Mouse (Mus musculus) adrenal gland, postnatal 14 days (tissue): ENCODE data around the gene Tlr5. TPM values are rescaled to one million over a fixed set of nuclear protein-coding genes. Genes with fewer than 3 reads are reported as not detected.

Experiments used
- DNase-seq: peaks from one replicate; pipeline ENCODE4 v3.0.0; 2021; ENCODE audit warnings: mixed read lengths
- long read RNA-seq, 2 experiments: library from polyadenylated mRNA; stranded (forward); transcript quantifications; one replicate each; pipeline ENCODE4 v2.0.0; 2021
- total RNA-seq: library from RNA; stranded (reverse); gene quantifications from 2 replicates; pipeline ENCODE4 v1.2.3, GENCODE M21; 2021

Gene Tlr5
- 1.2 and 2.3 TPM in 2 replicates for total RNA-seq
- long read RNA-seq, experiment 1, result 0 reads
- long read RNA-seq, experiment 2, result 0 reads

DNA sequence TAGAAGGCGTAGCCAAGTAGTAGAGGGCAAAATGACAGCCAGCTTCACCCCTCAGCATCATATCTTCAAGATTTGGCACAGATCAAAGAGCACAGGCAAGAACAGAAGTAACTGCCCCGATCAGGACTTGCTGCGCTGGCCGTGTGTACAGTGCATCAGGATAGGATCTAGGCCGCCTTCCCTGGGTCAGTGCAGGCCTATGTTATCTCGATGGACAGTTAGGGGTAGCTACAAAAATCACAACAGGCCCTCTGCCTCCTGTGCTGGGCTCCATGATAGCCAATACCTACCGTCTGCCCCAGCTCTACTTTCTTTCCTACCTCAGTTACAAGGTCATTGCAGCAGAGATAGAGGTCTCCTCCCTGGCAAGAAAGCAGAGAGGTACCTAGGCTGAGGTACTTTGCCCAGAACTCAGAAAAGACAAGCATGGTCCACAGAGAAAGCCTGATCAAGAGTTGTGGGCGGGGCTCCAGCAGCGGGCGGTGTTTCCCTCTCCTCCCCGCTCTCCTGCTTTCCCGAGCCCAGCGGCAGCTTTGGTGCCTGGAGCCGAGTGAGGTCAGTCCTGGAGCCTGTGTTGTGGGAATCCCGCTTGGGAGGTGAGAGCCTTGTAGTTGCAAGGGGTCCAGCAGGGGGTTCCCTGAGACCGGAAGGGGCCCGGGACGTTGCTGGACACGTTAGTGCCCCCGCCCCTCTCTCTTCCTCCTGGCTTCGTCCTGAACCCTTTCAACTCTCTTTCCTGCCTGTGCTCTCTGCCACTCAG lies at the start of gene Tlr5:
Gene Tlr5, plus strand, starts transcription at position 502 of the 760 bp plus-strand sequence.
- DNase-seq, result peak; percentile 80

DNA sequence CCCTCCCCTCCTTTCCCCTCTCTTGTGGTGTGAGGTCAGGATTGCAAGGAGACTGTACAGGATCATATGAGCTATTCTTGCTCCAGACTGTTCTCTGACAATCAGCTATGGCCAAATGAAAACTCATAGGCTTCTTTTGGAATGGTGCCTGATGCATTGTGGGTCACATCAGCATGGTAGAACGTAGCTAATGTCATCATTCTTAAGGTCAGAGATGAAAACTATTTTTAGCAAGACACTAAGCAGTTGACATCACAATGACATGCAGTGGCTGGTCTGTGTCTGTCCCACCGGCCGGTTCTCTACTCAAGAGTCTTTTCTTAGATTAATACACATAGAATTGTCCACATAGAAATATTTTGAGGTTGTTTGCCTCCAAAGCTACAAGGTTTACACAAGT lies 48.9 kb upstream of the Tlr5 start:
- no peak for DNase-seq

DNA sequence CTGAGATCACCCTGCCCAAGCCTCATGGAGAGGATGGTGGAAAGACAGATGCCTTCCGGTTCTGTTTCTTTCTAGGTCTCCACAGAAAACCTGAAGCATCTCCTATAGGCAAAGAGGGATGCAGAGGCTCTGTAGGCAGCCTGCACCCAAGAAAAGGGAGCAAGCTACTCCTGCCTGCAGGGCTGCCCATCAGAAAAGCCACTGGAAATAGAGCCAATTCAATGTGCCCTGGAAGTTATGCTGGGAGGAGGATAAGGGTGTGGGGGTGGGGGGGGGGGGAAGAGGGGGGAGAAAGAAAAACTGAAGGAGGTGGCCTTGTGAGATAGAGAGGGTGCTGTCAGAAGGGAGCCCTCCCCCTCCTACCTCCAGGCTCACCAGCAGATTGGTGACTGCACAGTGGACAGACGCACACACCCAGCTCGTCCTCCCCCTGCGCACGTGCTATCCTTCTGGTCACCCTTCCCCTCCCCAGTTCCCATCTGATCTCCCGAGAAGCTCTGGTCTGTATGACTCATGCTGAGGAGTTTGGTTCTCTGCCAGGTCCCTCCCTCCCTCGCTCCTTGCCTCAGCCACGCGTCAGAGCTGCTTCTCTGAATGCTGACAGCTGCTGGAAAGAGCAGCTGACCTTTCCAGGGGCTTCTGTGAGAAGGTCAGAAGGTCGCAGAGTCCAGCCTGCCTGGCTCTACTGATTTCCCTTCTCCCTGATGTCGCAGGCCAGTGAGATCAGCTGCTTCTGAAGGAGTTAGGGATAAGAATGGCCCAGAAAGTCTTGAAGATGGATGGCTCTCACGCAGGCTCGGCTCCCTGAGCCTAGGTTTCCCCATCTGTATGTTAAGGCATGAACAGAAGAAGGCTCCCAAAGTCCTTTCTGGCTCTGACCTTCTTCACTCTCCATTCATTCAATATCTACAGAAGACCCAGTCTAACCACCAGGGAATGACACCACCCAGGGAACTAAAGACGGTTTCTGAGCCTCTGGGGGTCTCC lies 46.2 kb upstream of the Tlr5 start:
- peak; percentile 97 for DNase-seq

DNA sequence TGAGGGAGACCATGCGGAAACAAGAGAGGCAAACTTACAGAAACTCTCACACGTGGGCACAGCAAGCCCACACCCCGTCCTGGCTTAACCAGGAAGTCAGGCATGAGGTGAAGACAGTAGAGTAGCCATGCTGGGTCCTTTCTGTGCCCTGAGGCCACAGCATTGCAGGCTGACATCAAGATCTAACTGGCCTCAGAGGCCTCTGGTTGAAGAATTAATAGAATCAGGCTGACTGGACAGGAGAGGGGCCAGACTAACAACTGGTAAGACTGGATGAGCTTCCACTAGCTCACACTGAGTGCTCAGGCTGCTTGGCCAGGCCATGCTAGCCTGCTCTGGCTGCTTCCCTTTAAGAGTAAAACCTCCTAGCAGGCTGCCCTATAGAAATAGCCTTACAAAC lies 45.5 kb upstream of the Tlr5 start:
- no peak for DNase-seq

DNA sequence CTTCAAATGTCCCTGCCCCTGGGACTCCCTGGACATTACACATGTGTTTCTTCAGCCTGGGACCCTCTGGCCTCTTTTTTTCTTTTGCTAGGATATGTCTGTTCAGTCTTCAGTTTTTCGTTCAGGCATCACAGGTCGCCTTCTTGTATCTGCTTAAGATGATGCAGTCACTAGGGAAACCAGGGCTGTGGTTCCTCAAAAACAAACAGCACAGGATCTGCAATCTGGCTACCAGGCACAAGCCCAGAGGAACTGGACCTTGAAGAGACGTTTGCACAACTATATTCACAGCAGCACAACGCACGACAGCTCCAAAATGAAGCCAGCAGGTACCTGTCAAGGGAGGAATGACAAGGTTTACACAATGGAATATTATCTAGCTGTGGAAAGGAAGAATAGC lies 45.0 kb upstream of the Tlr5 start:
- no peak for DNase-seq

DNA sequence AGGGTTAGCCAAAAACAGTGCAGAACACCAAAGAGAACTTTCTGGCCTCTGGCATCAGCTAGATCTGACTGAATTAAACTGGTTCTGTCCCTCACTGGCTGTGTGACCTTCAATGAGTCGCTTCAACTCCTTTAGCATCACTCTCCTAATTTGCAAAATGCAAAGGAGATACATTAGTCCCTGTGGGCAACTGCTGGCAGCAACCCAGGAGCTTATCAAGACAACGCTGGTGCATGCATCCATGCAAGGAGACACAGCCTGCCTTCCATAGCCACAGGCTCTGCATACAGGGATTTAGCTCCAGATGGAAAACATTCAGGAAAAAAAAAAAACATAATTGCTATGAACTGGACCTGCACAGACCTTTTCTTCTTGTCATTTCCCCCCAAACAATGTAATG lies 42.0 kb upstream of the Tlr5 start:
- no peak for DNase-seq

DNA sequence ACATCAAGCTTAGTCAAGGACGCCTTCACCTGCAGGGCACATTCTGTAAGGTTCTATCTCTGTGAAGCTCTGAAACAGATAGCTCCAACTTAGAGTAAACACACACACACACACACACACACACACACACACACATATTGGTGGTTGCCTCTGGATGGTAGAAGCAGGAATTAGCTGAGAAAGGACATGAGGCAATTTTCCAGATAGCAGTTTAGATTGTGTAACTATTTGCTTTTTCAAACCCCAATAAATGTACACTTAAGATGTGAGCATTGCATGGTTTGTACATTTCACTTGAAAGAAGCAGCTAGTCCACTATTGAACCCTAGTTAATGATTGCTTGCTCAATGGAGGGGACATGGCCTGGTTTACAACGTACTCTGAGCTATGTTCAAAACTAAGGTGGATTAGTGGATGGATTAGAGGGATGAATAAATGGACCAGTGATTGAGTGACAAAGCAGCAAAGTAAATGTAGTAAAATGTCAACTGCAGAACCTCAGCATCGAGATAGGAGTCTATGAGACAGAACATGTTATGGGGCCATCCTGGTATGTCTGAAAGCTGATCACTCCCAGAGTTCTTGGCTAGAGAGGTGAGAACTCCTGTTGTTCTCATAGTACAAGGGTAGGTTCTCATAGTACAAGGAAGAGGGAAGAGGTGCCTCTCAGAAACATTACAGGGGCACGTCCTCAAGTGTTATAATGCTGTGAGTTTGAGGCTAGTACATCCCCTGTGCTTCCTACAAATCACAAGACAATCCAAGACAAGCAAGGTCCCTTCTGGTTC lies 40.3 kb upstream of the Tlr5 start:
- no peak for DNase-seq

DNA sequence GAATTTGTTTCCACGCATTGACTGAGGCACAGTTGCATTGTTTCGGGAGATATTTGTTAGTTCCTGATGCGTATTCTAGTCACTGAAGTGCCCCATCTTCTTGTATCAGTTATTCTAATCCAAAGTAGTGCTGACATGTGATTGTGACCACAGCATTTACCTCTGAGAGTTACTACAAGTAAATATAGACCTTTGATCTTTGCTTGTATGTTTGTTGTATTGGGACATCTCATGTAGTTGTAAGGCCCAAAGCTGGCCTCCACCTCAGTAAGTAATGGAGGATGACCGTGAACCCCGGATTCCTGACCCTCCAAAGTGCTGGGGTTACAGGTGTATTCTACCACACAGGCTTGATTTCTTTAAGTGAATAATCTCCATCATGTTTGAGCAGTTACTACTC lies 38.4 kb upstream of the Tlr5 start:
- DNase-seq, result no peak

DNA sequence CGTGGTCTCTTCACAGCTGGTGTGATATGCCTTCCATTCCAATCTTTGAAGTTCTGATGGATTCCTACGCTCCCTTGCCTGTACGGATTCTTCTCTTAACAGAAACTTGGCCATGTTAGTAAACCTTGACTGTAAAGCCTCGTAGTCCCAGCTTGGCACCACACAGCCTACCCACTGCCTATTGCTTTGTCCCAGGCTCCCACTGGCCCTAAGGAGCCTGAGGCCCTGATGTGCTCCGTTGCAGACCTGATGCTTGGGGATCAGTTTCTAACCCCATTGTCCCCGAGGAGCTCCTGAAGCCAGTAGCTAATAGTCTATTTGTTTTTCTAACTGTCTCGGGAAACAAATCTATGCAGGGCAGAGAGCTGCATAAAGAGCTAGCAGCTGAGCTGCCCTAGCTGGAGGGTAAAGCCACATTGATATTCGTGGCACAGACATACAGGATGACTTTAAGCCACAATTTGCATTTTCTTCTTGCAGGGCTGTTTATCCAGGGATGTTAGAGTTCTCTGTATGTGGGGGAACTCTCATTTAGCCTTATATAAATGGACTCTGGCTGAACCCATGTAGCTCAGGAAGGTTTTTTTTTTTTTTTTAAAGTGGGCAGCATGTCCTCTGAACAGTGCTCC lies 35.8 kb upstream of the Tlr5 start:
- DNase-seq, result no peak

DNA sequence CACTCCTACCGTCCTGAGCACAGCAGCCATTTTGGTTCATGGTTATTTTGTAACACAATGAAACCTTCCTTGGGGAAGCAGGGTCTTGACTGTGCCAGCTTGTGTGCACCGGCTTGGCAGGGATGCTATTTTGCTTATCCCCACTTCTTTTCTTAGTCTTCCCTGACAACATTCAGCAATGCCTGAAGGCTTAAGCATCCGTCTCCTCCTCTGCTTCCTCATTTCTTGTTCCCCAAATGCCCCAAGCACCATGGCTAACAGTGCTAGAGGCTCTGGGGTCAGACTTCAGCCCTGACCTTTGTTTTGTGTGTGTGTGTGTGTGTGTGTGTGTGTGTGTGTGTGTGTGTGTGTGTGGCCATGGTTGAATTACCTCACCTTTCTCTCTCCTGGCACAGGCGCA lies 31.8 kb upstream of the Tlr5 start:
- DNase-seq, result no peak

DNA sequence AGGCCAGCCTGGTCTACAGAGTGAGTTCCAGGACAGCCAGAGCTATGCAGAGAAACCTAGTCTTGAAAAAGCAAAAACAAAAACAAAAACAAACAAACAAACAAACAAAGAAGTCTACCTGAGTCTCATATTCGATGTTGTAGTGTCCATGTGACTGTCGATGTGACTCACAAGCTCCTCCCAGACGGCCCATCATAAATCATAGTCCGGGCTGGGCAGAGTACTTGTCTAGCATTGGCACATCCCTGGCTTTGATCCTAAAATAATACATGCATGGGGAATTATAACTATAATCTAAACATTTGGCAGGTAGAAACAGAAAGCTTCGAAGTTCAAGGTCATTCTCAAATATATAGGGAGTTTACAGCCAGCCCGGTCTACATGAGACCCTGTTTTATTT lies 28.1 kb upstream of the Tlr5 start:
- DNase-seq, result no peak

DNA sequence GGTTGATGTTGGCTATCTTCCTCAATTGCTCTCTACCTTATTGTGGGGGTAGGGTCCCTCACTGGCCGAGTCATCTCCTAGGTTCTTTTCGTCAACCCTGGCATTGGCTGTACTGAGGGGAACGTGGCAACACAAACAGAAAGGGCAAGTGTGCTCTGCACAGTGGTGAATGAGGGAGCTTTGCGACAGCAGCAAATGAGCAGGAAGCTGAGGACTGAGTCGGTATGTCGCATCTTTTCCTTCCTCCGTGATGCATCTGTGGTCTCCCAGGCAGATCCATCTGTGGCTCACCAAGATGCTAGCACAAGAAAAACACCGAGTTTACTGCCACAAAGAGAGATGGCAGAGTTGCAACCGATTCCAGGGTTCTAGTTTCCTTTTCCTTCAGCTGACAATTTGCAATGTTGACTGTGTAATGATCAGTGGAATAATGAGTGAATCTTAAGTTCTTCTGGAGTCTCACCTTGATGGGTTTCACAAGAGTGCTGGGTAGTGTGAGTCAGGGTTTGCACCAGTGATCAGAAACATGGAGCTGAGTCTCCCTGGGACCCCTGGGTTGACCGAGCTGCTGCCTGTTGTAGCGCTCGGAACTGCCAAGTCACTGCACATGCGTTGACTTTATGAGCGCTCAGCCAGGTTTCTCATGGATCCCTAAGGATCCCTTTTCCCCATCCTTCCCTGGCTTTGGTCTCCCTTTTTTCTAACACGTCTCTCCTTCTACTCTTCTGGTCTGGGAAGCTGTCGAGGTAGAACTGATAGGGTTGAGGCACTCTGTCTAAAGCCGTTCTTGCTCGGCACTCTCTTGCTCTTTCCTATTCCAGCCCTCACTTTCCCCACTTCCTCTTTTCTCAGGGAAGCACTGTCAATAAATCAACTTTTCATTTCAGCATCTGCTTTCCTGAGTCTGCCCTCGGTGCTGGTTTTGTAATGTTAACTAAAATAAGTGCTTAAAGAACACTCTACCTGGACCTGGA lies 26.4 kb upstream of the Tlr5 start:
- DNase-seq, result no peak

DNA sequence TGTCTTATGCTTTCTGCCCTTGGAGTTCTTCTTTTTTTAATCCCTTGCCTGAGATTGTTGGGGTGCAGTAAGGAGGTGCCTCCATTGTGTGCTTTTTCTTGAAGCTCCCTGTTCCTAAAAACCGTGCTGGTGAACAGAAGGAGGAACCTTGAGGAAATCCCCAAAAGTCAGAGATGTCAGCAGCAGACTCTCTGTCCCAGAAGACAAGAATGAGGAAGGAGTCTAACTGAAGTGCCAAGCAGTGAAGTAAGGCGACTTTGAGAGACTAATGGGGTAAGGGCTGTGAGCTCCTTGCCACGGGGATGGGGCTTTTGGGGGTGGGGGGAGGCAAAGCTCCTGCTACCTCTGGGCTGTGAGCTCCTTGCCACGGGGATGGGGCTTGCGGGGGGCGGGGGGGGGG lies 19.1 kb upstream of the Tlr5 start:
- no peak for DNase-seq

DNA sequence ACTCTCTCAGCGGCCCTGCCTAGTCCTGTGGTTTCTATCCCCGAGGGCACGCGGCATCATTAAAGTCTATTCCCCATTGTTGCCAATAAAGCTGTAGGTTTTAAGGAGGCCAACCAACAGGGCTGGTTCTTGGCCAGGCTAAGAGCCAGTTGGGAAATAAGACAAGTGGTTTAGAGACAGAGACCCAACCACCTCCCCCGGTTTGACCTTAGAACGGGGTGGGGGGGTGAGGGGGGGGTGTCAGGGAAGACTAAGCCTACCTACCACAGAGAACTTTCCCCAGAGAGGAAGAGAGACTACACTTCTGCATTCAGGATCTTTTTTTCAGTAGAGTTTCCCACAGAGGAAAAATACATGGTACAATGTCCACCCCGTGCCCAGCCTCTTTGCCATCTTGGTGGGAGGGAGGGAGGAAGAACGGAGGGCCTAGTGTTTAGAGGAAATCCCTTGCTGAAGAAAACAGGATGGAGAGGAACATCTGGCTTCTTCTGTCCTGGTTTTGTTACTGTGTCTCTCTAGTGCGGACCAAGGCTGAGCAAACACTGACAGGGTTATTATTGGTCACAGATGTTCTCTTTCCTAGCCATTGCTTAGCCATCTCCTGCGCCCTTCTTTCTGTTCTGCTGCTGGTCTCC lies 17.0 kb upstream of the Tlr5 start:
- no peak for DNase-seq

DNA sequence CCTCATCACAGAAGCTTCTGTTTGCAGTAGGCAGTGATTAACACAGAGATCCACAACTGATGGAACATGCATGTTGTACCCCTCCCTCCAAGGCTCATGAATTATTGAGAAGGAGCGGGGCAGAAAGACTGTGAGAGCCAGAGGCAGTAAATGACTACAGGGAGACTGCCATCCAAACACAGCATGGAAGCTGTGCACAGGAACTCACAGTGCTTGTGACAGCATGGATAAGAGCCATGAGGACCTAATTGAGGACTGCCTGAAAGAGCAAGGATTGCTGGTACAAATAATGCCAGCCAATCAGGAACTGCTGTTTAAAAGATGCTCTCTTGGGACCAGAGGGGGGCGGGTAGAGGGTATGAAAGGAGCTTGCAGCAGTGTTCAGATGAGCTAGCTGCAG lies 12.7 kb upstream of the Tlr5 start:
- no peak for DNase-seq

DNA sequence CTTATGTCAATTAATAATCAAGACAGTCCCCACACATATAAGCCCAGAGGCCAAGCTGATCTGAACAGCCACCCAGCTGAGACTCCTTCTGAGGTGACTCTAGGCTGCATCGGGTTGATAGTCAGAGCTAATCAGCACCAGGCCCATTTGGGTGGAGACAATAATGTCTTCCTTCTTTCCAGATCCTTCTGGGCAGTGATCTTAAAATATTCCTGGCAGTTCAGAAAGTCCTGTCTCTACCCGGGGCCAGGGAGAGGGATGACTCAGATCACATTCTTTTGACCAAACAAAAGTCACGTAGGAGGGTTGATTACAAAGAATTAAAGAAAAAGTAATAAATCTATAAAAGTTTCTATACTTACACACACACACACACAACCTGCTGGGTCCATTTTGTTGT lies 10.7 kb upstream of the Tlr5 start:
- no peak for DNase-seq

DNA sequence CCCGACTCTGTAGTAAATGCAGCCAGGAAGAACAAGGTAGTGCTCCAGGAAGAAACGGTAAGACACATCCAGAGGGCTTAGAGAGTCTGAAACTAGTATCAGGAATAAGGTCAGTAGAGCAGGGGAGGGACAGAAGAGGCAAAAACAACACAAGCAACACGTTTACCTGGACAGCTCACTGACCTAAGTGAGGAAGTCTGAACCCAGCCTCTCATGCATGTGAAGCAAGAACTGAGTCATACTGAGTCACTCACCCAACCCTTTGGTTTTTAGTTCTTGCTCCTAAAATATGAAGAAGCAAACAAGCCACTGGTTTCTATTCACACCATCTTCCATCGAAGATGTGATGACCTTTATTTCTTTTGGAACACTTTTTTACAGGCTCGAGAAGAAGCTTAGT lies 9.9 kb upstream of the Tlr5 start:
- no peak for DNase-seq

DNA sequence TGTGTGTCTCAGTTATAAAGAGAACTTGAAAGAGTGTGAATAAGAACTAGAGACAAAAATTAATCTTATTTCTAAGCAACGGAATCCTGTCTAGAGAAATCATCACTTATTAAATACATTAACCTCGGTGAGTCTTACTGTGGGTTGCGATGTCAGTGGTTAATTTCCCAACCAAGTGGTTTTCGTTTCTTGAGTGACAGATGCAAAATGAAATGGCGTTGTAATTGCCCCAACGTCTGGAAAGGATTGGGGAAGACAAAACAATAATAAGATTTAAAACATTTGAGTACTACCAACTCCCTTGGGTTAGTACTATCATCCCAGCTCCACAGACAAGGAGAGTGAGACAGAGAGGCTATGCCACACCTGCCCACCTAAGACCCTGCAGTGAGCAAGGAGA lies 9.0 kb upstream of the Tlr5 start:
- no peak for DNase-seq

DNA sequence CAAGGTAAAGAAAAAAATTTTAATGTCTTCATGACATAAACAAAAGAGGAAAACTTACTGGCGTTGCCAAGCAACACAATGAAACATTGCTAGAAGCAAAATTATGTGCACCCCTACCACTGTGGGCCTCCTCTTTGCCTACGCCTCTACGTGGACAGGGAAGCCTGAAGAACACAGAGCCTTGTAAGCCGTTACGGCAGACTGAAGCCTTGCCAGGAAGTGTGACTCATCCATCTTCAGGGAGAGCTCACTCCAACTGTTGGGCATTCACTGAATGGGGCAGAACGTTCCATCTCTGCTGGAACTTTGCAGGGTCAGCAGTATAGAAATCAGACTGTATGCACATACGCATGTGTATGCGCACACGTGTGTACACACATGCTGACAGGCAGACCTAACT lies 3.3 kb upstream of the Tlr5 start:
- DNase-seq, result peak; percentile 80

DNA sequence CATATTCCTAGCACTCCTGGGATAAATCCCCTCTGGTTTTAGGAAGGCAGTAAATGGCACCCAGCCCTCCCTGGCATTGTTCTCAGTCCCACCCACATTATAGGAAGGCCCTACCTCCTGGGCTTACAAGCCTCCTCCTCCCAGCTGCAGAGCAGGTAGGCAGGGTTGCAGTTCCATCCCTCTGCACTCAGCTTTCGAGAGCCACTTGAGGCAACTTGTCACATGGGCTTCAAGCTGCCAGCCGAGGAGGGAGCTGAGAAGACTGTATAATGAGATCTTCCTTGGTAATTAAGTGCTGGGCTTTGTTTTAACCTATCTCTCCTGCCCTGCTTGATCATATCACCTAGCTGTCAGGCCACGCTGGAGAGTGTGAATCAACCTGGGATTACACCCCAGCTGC lies 1.4 kb upstream of the Tlr5 start:
- DNase-seq, result no peak
